Mouse (Mus musculus): ENCODE results near the gene Elmod3.

GRCm38 (mm10) chr6:72566044-72566443 is 32.2 kb downstream of the Elmod3 start:
- TF ChIP-seq CTCF (IDR thresholded peaks at IDR 0.05; ENCODE audit: insufficient read depth, low read length) (peak; percentile 73), POLR2A (IDR thresholded peaks at IDR 0.05; ENCODE audit: borderline replicate concordance, extremely low read depth, low read depth, low read length) (no peak)

All from lung, adult 2 months (tissue).